Mouse (Mus musculus): ENCODE results near the gene Ctsl.
A peak's percentile ranks its signal among the peaks of the same experiment; 100 is the strongest.

The Ctsl gene

GRCm38 (mm10) chr13:64370173-64370940 is at the start of gene Ctsl:
TSS of gene Ctsl (minus strand) at chr13:64370890.
- peak; percentile 91 for DNase-seq (ENCODE audit: low spot score)

- no peak for DNase-seq (ENCODE audit: low spot score)
Measured at GRCm38 (mm10) chr13:64416955-64417601, 46.4 kb upstream of the Ctsl start.

DNA sequence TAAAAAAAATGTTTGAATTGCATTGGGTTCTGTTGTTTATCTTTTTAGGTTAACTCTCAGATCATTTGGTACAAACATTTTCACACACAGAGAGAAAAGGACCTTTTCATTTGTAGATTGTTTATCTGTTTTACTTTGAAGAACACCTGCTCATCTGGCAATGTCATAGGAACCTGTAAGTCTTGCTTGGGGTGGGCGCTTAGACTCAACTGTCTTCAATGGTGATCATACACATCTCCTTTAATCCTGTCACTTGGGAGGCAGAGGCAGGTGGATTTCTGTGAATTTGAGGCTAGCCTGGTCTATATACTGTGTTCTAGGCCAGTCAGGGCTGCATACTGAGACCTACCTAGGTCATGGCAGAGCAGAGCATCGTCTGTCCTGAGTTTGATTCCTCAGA is 45.0 kb upstream of the Ctsl start:
- no peak for DNase-seq (ENCODE audit: low spot score)

GRCm38 (mm10) chr13:64412752-64413257 is 42.1 kb upstream of the Ctsl start:
- DNase-seq (ENCODE audit: low spot score): no peak

GRCm38 (mm10) chr13:64411282-64411681 is 40.6 kb upstream of the Ctsl start:
- DNase-seq (ENCODE audit: low spot score): no peak

- DNase-seq (ENCODE audit: low spot score): no peak
Measured at GRCm38 (mm10) chr13:64410604-64411003, 39.9 kb upstream of the Ctsl start.

GRCm38 (mm10) chr13:64407992-64408391 is 37.3 kb upstream of the Ctsl start:
- DNase-seq (ENCODE audit: low spot score): no peak

DNA sequence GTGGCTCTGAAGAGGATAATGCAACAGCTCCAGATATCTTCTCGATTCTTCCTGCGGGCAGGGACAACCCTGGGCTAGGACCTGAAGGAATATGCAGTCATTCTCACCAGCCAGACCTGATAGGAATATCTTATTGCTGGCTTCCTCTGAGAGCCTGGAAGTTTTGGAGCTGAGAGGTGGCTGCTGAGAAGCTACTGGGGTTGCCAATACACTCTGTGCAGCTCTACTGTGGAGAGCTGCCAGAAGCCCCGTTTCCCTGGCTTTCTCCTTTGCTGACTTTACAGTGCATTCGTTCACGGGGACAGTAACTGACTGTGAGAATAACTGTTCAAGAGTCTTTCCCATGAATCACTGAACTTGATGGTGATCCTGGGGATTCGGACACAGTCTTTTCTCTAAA is 34.9 kb upstream of the Ctsl start:
- DNase-seq (ENCODE audit: low spot score): no peak

DNA sequence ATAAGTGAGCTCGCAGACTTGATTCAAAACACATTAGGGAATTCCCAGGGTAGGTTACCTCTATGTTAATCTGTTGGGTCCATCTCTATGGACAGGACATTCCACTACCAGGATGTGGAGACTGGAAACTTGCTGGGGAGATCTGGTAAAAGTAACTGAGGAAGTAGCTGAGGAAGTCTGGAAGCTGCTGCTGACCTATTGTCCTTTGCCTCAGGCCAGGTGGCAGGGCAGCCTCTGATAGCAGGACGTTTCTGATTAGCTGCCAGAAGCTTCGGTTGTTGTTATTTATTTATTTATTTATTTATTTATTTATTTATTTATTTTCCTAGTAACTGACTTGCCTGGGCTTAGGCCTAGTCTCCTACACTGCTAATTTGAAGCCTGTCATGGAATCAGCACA is 32.8 kb upstream of the Ctsl start:
- DNase-seq (ENCODE audit: low spot score): no peak

DNA sequence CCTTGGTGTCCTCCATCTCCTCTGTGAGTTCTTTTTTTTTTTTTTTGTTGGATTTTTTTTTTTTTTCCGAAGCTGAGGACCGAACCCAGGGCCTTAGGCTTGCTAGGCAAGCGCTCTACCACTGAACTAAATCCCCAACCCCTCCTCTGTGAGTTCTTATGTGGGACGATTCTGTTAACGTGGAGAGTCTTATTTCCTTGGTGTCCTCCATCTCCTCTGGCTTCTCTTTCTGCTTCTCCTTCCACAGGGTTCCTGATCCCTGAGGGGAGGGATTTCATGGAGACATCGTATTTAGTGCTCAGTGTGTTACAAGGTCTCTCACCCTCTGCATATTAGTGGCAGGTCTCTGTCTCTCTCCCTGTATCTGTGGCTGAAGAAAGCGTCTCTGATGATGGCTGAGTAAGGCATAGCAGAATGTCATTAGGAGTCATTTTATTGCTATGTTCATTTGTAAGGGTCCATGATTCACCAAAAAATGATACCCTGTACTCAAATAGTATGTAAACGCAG is 32.3 kb upstream of the Ctsl start:
- no peak for DNase-seq (ENCODE audit: low spot score)

- DNase-seq (ENCODE audit: low spot score): no peak
Measured at GRCm38 (mm10) chr13:64402504-64402949, 31.8 kb upstream of the Ctsl start.

GRCm38 (mm10) chr13:64402006-64402405 is 31.3 kb upstream of the Ctsl start:
- peak; percentile 9 for DNase-seq (ENCODE audit: low spot score)

DNA sequence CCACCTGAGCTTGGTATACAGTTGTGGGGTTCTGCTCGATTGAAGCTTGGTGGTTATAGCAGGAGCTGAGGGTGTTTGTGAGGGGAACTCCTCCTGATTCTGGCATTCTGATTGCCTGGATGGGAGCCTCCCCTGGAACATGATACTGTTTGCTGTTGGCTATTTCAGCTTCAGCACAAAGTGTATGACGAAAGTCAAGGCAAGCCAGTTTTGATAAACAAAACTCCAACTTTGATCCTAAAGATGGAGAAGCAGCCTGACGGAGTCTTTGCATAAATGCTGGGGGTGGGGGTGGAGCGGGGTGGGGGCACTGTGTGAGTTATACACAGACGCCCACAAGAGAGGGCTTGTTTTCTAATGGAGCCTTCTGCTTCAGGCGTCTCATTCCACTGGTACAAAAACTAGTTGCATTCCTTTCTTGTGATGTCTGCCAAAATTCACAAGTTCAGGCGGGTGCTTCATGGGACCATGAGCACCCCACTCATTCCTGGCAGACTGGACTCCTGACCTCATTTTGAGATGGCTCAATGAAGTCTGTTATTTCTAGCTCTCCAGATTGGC is 30.2 kb upstream of the Ctsl start:
- DNase-seq (ENCODE audit: low spot score): no peak

GRCm38 (mm10) chr13:64399906-64400305 is 29.2 kb upstream of the Ctsl start:
- no peak for DNase-seq (ENCODE audit: low spot score)

- DNase-seq (ENCODE audit: low spot score): no peak
Measured at GRCm38 (mm10) chr13:64398065-64398464, 27.4 kb upstream of the Ctsl start.

- no peak for DNase-seq (ENCODE audit: low spot score)
Measured at GRCm38 (mm10) chr13:64396979-64397378, 26.3 kb upstream of the Ctsl start.

GRCm38 (mm10) chr13:64388415-64388814 is 17.7 kb upstream of the Ctsl start:
- DNase-seq (ENCODE audit: low spot score): no peak

DNA sequence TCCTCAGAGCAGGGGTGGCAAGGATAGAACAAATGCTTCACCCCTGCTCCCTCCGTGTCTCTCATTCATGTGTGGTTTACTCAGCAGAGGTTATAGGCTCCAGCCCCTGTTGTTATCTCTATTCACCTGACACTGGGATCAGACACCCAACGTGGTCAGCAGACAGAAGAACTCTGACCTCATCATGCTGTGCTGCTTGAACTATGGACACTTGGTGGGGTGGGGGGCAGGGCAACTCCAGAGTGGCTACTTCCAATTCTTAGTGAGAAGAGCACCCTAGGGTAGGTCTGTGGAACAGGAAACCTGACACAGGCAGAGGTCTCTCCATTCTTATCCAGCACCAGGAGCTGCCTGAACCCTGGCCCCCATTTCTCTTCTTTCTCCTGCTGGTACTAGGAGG is 15.4 kb upstream of the Ctsl start:
- DNase-seq (ENCODE audit: low spot score): no peak

DNA sequence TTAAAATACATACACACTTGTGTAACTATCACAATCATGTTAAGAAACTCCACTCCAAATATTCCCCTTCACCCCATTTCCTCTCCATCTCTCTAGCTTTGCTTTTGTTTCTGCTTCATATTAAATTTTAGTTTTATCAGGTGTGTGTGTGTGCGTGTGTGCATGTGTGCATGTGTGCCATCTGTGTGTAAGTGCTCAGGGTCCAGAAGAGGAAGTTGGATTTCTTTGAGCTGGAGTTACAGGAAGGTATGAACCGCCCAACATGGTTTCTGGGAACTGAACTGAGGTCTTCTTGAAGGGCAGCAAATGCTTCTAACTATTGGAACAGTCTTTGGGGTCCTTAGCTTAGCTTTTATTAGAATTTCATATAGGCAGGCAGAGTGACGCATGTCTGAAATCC is 14.2 kb upstream of the Ctsl start:
- DNase-seq (ENCODE audit: low spot score): no peak

- no peak for DNase-seq (ENCODE audit: low spot score)
Measured at GRCm38 (mm10) chr13:64380251-64380650, 9.6 kb upstream of the Ctsl start.

DNA sequence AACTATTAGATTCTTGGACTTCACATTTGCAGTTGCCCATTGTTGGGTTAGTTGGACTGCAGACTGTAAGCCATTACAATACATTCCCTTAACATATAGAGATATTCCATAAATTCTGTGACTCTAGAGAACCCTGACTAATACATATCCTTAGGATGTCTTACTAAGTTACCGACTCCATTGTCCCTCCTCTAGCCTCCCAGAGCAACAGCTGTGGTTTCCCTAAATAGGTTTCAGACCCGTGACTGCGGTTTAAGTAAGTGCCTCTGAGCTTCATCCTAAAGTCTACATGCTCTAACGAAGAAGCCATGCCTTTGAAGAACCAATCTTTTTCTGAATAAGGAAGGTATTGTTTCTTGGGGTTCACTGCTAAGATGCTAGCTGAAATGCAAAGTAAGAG is 7.9 kb upstream of the Ctsl start:
- no peak for DNase-seq (ENCODE audit: low spot score)

- DNase-seq (ENCODE audit: low spot score): no peak
Measured at GRCm38 (mm10) chr13:64376472-64376871, 5.8 kb upstream of the Ctsl start.

DNA sequence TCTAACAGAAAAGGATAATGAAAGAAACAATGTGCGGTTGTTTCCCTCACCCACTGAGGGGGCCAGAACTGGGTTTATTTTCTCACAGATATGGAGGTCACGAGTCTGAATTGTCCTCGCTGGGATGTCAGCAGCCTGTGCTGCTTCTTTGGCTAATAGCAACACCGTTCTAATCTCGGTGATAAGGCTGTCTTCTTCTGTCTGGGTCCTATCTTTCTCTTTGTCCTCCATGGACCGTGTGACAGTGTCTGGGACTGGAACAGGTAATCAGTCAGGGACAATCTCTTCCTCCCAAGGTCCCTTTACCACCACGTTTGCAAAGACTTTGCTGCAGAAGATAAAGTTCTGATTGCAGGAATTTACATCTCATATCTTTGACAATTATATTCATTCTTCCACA is 4.5 kb upstream of the Ctsl start:
- DNase-seq (ENCODE audit: low spot score): no peak
